Mouse (Mus musculus): ENCODE results near the gene Galnt10. TPM values are rescaled to one million over a fixed set of nuclear protein-coding genes. Genes with fewer than 3 reads are reported as not detected.

Gene Galnt10
- polyA plus RNA-seq, 1 experiment, result 27.2 TPM

GRCm38 (mm10) chr11:57835931-57836330 is 190.7 kb downstream of the Galnt10 start:
- Histone ChIP-seq H3ac (ENCODE audit: control insufficient read depth, insufficient read length) (no peak overlapping the region), H3K4me3 (no peak overlapping the region), H3K36me3 (ENCODE audit: control insufficient read depth, insufficient read depth) (no peaks in the 10 kb centered on the region), H3K27me3 (ENCODE audit: control insufficient read depth, insufficient read depth, insufficient read length) (peaks cover 49% of the 10 kb centered on the region), H3K79me2 (ENCODE audit: control insufficient read depth, insufficient read depth) (no peaks in the 10 kb centered on the region), H3K4me2 (ENCODE audit: low read depth) (no peak overlapping the region)
- TF ChIP-seq POLR2A (IDR thresholded peaks at IDR 0.05; ENCODE audit: insufficient read length, low read depth), result no peak
- no peak for TF ChIP-seq MYOG (IDR thresholded peaks at IDR 0.05; ENCODE audit: control insufficient read depth in 1 of 3, insufficient read depth in 1 of 3, insufficient read length in 2 of 3, low read depth in 2 of 3)
- TF ChIP-seq REST (IDR thresholded peaks at IDR 0.05; ENCODE audit: insufficient read depth, insufficient read length), result no peak
- TF ChIP-seq TCF3 (IDR thresholded peaks at IDR 0.05; ENCODE audit: insufficient read length, low read depth), result no peak

- no peak overlapping the region for H3ac ChIP-seq (ENCODE audit: control insufficient read depth, insufficient read length)
- H3K4me3 ChIP-seq, result no peak overlapping the region
- TF ChIP-seq MYOD1 (IDR thresholded peaks at IDR 0.05; ENCODE audit: control insufficient read depth in 1 of 3, insufficient read length in 2 of 3, low read depth in 2 of 3), result no peak
- TF ChIP-seq E2F4 (IDR thresholded peaks at IDR 0.05; ENCODE audit: insufficient read depth), result no peak
- no peak for TF ChIP-seq POLR2AphosphoS2 (IDR thresholded peaks at IDR 0.05; ENCODE audit: insufficient read length, low read depth)
- TF ChIP-seq REST (IDR thresholded peaks at IDR 0.05; ENCODE audit: insufficient read depth, insufficient read length), result no peak
- H3K4me2 ChIP-seq (ENCODE audit: low read depth), result no peak overlapping the region
- no peaks in the 10 kb centered on the region for H3K36me3 ChIP-seq (ENCODE audit: control insufficient read depth, insufficient read depth)
- peaks cover 49% of the 10 kb centered on the region for H3K27me3 ChIP-seq (ENCODE audit: control insufficient read depth, insufficient read depth, insufficient read length)
- H3K79me2 ChIP-seq (ENCODE audit: control insufficient read depth, insufficient read depth), result no peaks in the 10 kb centered on the region
These were observed 191.2 kb downstream of the Galnt10 start for GRCm38 (mm10) chr11:57836401-57836800.

Other genes with a start within 250 kb of the Galnt10 start
- gene Fam114a2, start 126.8 kb upstream of the Galnt10 start, polyA plus RNA-seq (2012; fragmentation: generic; extraction: Trizol), result 28.7 TPM
- 6.4 TPM for gene Mfap3, start 126.8 kb upstream of the Galnt10 start, polyA plus RNA-seq (2012; fragmentation: generic; extraction: Trizol)
- 25.7 TPM for gene Sap30l, start 156.2 kb downstream of the Galnt10 start, polyA plus RNA-seq (2012; fragmentation: generic; extraction: Trizol)
- gene Hand1, start 187.4 kb downstream of the Galnt10 start, polyA plus RNA-seq (2012; fragmentation: generic; extraction: Trizol), result not detected

Measured in myocyte (in vitro differentiated cells).